Mouse (Mus musculus) megakaryocyte, embryonic 14.5 days (primary cell): ENCODE measurements around the gene Matk.

ENCODE experiments used
- FLI1 ChIP-seq: IDR thresholded peaks from 2 replicates; pipeline ENCODE4 v1.6.1; 2012; ENCODE audit warnings: low read length, inconsistent platforms, mixed read lengths
- GATA1 ChIP-seq: IDR thresholded peaks from 3 replicates; pipeline ENCODE4 v1.6.1; 2012; ENCODE audit warnings: mixed read lengths, low read length, inconsistent platforms, borderline replicate concordance

DNA sequence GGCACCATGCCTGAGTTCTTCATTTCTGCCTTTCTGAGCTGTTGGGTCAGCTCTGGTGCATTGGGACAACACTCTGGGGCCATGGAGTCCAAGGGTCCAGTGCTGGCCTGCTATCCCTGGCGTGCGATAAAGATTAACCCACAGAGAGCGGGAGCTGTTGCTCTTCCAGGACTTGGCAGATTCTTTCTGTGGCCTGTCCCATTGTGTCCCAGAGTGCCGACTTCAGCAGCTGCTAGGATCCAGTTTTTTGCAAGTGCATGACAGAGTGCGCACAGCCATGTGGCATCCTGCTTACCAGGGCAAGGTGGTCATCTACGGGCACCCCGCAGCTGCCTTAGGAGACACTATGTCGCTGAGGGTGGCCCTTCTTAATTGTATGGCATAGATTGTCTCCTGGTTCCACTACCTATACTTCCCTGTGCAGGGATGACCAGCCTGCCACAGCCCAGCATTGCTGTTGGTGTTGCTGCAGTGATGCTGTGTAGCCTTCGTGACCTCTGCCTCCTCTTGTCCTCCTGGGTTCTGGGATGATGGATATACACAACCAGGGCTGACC, 47.7 kb downstream of the Matk start:
- TF ChIP-seq GATA1 (no peak), FLI1 (no peak)
